Mouse (Mus musculus) brown adipose tissue, adult 24 weeks (tissue): ENCODE data around the gene Gm20388. TPM values are rescaled to one million over a fixed set of nuclear protein-coding genes. Genes with fewer than 3 reads are reported as not detected.

Experiments used
- H3K27ac ChIP-seq: fragments of 200-500 bp; replicated peaks from 2 replicates; pipeline ENCODE4 v1.5.1; 2012; ENCODE audit warnings: low read depth, mild to moderate bottlenecking, low read length
- H3K4me1 ChIP-seq: fragments of 200-500 bp; 2 replicates; pipeline ENCODE4 v1.6.1; 2012; ENCODE audit warnings: low read length, mixed read lengths; ENCODE audit not compliant: control insufficient read depth, insufficient read depth, insufficient read length
- H3K4me3 ChIP-seq: fragments of 200-500 bp; 2 replicates; pipeline ENCODE4 v1.5.1; 2012; ENCODE audit warnings: low read depth, mild to moderate bottlenecking, low read length, moderate library complexity; ENCODE audit not compliant: insufficient read depth
- polyA plus RNA-seq: library from polyadenylated mRNA; stranded (reverse); fragments of >200 nt; gene quantifications from 2 replicates; pipeline ENCODE4 v1.2.4, GENCODE M21; 2012; ENCODE audit not compliant: missing spikeins, insufficient read depth, insufficient read length

Gene Gm20388
- polyA plus RNA-seq, 1 experiment: 44.7 TPM

- Histone ChIP-seq H3K4me3 (no peak overlapping the region), H3K27ac (no peak overlapping the region), H3K4me1 (peaks cover 19% of the 10 kb centered on the region)
These were observed 785.9 kb downstream of the Gm20388 start for GRCm38 (mm10) chr8:120696401-120697153.

- peaks cover 19% of the 10 kb centered on the region for H3K4me1 ChIP-seq
- H3K27ac ChIP-seq: no peak overlapping the region
- no peak overlapping the region for H3K4me3 ChIP-seq
These were observed 786.7 kb downstream of the Gm20388 start for GRCm38 (mm10) chr8:120697154-120697978.

DNA sequence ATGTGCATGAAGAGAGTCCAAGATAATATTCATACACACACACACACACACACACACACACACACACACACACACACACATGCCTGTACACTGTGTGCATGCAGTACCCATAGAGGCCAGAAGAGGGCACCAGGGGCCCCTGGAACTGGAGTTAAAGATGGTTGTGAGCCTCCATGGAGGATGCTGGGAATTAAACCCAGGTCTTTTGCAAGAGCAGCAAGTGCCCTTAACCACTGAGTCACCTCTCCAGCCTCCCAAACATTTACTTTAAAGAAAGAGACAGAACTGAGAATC is 787.3 kb downstream of the Gm20388 start:
- Histone ChIP-seq H3K4me1 (peaks cover 19% of the 10 kb centered on the region), H3K27ac (no peak overlapping the region), H3K4me3 (no peak overlapping the region)

DNA sequence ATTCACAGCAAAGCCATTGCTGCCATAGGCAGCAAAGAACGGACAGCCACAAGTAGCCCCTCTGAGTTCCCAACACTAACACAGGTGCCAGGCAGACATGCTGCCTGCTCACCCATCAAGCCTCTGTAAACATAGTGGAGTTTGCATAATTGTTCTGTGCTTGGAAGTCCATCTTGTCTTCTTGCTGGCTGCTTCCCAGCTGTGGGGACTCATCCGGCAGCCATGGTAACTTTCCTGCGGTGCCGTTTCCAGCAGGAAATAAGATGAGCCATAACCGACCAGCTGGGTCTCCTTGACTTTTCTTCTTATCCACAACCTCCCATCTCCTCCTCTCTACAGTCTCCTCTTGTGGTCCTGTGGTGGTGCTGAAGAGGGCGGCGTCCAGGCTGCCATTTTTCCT is 787.8 kb downstream of the Gm20388 start:
- H3K4me3 ChIP-seq: no peak overlapping the region
- no peak overlapping the region; the same call in 1 of the 2 replicates for H3K27ac ChIP-seq
- peaks cover 19% of the 10 kb centered on the region for H3K4me1 ChIP-seq

DNA sequence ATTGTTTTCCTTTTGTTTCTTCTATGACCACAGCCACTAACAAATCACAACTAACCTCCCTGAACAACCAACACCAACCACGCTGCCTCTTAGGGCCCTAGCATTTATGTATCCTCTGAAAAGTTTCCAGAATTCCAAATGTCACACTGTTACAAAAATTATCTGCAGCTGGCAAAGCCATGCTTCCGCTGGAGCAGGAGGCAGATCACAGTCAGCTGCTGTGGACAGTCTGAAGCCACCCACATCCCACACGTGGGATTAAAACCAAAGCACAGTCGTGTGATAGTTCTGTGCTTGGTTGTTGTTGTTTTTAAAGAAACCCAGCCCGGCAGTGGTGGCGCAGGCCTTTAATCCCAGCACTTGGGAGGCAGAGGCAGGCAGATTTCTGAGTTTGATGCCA is 788.4 kb downstream of the Gm20388 start:
- Histone ChIP-seq H3K4me1 (peaks cover 16% of the 10 kb centered on the region), H3K27ac (0 out of 2 replicates have a peak overlapping the region, but pooled peaks have one; percentile 20), H3K4me3 (no peak overlapping the region)

DNA sequence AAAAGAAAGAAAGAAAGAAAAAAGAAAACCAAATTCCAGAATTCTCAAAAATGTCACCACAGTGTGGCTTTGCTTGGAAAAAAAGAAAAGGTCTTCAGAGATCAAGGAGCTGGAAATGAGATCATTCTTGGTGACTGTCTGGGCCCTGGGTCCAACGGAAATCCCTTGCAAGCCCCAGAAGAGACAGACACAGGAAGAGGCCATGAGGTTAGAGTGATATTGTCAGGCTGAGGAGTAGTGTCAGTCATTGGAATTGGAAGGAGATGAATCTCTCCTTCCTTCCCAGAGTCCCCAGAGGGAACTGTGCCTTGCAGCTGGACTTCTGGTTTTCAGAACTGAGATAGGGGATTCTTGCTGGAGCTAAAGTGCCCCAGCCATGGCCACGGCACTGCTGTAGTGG is 788.9 kb downstream of the Gm20388 start:
- H3K27ac ChIP-seq: peak overlapping the region; percentile 46; the same call in 1 of the 2 replicates
- no peak overlapping the region for H3K4me3 ChIP-seq
- H3K4me1 ChIP-seq: peaks cover 16% of the 10 kb centered on the region

DNA sequence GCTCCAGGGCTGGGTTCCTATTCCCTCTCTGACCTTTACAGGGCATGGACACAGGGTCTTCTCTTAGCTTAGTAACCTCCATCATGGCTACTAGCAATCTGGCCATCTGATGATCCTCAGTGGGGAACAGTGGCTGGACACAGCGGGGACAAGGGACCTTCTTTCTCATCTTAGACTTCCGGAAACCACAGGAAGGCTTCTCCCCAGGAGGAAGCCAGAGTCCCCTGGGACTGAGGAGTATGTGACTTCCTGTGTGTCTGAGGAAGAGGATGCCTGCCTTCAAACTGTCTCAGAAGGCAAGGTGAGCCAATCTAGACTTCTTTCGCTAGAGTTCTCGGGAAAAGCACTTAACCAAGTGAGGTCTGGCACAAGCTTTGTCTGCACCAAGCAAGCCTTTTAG is 789.4 kb downstream of the Gm20388 start:
- H3K4me3 ChIP-seq: no peak overlapping the region
- H3K27ac ChIP-seq: peak overlapping the region; percentile 46; the same call in 1 of the 2 replicates
- H3K4me1 ChIP-seq: peaks cover 16% of the 10 kb centered on the region

GRCm38 (mm10) chr8:120701758-120702465 is 791.3 kb downstream of the Gm20388 start:
- Histone ChIP-seq H3K4me1 (peaks cover 13% of the 10 kb centered on the region), H3K27ac (no peak overlapping the region), H3K4me3 (no peak overlapping the region)

DNA sequence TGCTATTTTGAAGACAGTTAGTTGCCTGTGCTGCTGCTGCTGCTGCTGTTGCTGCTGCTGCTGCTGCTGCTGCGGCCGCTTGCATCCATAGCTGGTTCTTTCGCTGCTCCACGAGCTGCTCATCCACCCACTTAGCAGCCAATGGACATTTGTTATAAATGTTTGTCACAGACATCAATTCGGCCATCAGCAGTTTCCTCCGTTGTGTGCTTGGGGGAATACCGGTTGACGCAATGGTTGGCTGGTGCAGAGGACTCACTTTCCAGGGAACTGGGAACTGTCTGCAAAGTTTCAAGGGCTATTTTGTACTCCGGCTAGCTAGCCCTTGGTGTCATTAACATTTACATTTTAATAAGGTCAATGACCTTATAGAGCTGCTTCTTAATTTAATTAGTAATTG is 793.6 kb downstream of the Gm20388 start:
- Histone ChIP-seq H3K27ac (no peak overlapping the region), H3K4me1 (peaks cover 7% of the 10 kb centered on the region), H3K4me3 (no peak overlapping the region)

DNA sequence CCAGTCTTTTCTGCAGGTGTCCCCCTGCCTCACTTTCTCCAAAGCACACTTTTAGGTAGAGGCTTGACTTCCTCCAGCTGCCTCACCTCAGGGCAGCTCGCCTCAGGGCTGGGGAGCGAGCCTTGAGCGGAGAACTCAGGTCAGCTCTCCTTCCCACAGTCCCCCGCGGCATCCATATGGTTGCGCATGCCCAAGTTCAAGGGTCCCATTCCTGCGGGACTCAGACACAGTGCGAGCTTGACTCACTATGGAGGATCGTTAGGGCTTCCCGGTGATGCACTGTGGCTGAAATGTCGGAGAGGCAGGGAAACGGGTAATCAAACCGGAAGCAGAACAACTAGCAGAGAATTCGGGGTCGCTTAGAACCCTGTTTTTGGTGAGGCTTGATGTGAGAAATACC is 794.5 kb downstream of the Gm20388 start:
- no peak overlapping the region for H3K4me3 ChIP-seq
- peaks cover under 1% of the 10 kb centered on the region; the same call in 1 of the 2 replicates for H3K4me1 ChIP-seq
- no peak overlapping the region for H3K27ac ChIP-seq

DNA sequence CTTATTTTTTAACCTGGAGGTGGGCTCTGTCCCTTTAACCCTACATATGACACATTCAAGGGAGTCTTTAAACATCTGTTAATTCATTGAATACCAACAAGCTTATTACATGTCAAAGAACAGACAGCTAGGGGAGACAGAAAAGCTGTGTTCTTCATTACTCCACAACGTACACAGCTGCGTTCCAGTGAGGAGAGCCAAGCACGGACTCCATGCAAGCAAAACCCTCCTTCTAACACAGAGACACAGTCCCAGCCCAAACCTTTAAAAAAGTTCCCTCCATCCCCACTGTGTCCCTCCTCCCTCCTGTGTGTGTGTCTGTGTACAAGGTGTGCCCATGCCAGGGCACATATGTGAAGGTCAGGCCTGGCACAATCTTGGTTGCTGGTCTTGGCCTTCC is 795.6 kb downstream of the Gm20388 start:
- no peak overlapping the region for H3K27ac ChIP-seq

GRCm38 (mm10) chr8:120709176-120709575 is 798.5 kb downstream of the Gm20388 start:
- Histone ChIP-seq H3K27ac (no peak overlapping the region), H3K4me1 (no peaks in the 10 kb centered on the region), H3K4me3 (no peak overlapping the region)

More for the DNA sequence above, 795.6 kb downstream of the Gm20388 start:
- no peak overlapping the region for H3K4me3 ChIP-seq
- H3K4me1 ChIP-seq: no peaks in the 10 kb centered on the region

DNA sequence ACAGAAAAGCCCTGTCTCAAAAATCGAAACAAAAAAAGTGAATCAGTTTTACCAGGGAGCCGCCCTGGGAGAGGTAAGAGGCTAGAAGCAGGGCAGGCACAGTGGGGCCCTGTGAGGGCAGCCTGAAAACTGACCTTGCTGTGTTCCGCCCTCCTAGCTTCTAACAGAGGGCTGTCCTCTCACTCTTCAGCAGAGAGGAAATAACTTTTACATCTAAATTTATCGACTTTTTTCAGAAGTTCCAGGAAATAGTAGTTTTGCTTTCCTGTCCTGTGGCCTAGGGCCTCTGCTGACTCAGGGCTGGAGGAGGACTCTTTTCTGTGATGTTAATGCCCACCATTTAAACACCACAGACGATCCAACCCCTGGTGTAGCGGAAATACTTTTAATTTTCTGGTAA is 804.6 kb downstream of the Gm20388 start:
- Histone ChIP-seq H3K4me1 (no peaks in the 10 kb centered on the region), H3K4me3 (no peak overlapping the region), H3K27ac (0 out of 2 replicates have a peak overlapping the region, but pooled peaks have one; percentile 29)

GRCm38 (mm10) chr8:120715996-120716680 is 805.5 kb downstream of the Gm20388 start:
- Histone ChIP-seq H3K4me1 (no peaks in the 10 kb centered on the region), H3K4me3 (no peak overlapping the region), H3K27ac (no peak overlapping the region)
